Mouse (Mus musculus) embryonic fibroblast, embryonic 13.5 days (primary cell): ENCODE results near the gene Exosc8.

Experiments
- CTCF ChIP-seq: IDR thresholded peaks from 2 replicates; pipeline ENCODE4 v1.5.1; 2011; ENCODE audit warnings: mild to moderate bottlenecking, control low read depth, low read length, moderate library complexity, borderline replicate concordance; ENCODE audit not compliant: insufficient read depth
- POLR2A ChIP-seq: IDR thresholded peaks from 2 replicates; pipeline ENCODE4 v1.6.1; 2011; ENCODE audit warnings: low read depth, mild to moderate bottlenecking, control low read depth, low read length, moderate library complexity

DNA sequence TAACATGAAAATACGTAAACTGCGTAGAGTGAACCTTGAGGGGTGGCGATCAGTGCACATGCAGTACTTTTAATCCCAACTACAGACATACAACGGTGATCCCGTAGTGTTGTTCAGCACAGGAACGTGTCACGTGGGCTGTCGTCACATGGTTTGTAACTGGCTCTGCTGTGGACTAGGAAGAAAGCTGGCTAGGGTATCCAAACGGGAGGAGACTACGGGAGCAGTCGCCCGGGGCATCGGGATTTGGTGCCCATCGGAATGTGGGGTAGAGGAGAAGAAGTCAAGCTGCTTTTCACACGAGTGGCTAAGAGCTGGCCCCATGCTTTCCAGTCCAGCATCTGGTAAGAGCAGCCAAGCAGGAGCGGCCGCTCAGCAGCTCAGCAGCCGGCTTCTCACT, 29.2 kb upstream of the Exosc8 start:
- peak; percentile 23; the same call in 1 of the 2 replicates for TF ChIP-seq POLR2A
- TF ChIP-seq CTCF = no peak
